Mouse (Mus musculus): ENCODE results near the gene Dkk2.

DNA sequence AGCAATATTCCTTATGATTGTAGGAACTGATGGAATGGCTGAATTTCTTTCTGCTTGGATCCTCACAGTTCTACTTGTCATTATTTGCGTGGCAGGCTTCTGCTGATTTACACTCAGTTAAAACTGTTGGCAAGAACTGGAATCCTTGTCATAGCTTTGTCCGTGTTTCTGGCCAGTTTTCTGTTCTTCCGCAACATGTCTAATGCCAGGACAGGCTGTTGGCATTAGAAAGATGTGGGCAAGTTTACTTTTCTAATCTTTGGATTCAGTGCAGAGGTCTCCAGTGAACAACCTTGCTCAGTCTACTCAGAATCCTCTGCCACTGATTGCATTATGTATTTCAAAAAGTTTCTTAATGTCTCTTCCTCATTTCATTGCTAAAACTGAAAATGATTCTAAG, 83.8 kb downstream of the Dkk2 start:
- TF ChIP-seq POLR2A (IDR thresholded peaks at IDR 0.05; ENCODE audit: borderline replicate concordance, extremely low read depth, insufficient read depth, insufficient read length, poor library complexity, severe bottlenecking), result no peak
- TF ChIP-seq CTCF (IDR thresholded peaks at IDR 0.05; ENCODE audit: borderline replicate concordance, extremely low read depth, insufficient read depth, insufficient read length), result no peak

Data from brain, embryonic 14.5 days (tissue).